Mouse (Mus musculus) kidney, adult 2 months (tissue): ENCODE results near the gene Armc12.

Experiments
- CTCF ChIP-seq: fragments of 200-500 bp; conservative IDR thresholded peaks from 2 replicates; pipeline ENCODE4 v1.5.1; 2011; ENCODE audit warnings: low read depth, mild to moderate bottlenecking, control low read depth, low read length, moderate library complexity, mixed read lengths; ENCODE audit not compliant: insufficient read depth, insufficient read length
- POLR2A ChIP-seq: fragments of 200-500 bp; IDR thresholded peaks from one replicate; pipeline ENCODE4 v1.6.1; 2011; ENCODE audit warnings: low read depth, low read length, control low read depth

- TF ChIP-seq CTCF, result no peak
- no peak for TF ChIP-seq POLR2A
These were observed 31.4 kb upstream of the Armc12 start for GRCm38 (mm10) chr17:28499190-28499589.
